Mouse (Mus musculus): ENCODE measurements around the gene Plek2. TPM values are rescaled to one million over a fixed set of nuclear protein-coding genes. Genes with fewer than 3 reads are reported as not detected.

The Plek2 gene
- total RNA-seq, 2 experiments from 2014 or later: 0.60 to 0.67 TPM

GRCm38 (mm10) chr12:78910684-78911461 is 4.1 kb upstream of the Plek2 start:
- DNase-seq: no peak

DNA sequence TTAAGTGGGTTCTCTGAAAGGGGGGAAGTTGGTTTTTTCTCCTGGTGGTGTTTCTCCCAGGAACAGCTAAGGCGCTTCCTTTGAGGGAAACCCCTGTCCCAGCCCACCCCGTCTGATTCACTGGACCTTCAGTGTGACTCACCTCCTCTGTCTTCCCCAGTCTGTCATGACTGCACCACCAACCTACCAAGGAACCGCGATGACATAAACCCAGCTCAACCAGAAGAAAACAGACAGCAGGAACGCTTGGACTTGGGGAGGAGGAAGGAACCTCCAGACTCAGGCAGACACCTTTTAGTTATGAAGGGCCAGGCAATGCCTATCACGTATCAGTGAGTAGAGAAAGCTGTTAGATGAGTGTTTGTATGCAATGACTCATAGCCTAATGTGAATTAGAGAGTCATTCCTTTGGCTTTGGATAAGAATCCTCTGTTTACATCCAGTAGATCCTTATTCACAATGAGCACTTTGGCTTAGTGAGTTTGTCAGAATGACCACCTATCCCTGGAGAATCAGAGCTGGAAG is 1.4 kb upstream of the Plek2 start:
- no peak for DNase-seq

- no peak for DNase-seq
Observed at GRCm38 (mm10) chr12:78904499-78904898, 2.3 kb downstream of the Plek2 start.

DNA sequence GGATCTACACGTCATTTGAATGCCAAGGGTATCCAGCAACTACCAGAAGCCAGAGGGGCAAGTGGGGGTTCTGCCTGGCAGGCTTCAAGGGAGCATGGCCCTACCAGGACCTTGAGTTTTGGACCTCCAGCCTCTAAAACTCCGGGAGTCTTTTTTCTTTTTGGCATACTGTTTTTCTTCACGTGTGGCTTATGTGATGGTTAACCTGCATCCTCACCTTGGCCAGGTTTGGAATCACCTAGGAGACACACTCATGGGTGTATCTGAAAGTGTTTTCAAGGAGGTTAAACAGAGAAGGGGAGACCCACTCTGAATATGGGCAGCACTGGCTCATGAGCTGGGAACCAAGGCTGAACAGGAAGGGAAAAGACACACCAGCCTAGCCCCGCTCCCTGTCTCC is 3.5 kb downstream of the Plek2 start:
- no peak for DNase-seq

- no peak for DNase-seq
Observed at GRCm38 (mm10) chr12:78901467-78901866, 5.3 kb downstream of the Plek2 start.

GRCm38 (mm10) chr12:78897861-78898260 is 8.9 kb downstream of the Plek2 start:
- DNase-seq: no peak

DNA sequence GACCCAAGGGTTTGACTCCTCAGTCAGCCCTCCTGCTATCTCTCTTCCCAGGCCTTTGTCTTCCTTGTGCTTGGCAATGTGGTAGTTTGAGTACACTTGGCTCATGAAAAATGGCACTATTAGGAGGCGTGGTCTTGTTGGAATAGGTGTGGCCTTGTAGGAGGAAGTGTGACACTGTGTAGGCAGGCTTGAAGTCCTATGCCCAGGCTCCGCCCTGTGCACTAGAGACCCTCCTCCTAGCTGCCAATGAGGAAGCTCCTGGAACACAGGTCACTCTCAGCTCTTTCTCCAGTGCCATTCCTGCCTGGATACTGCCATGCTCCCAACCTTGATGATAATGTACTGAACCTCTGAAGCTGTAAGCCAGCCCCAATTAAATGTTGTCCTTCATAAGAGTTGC is 15.6 kb downstream of the Plek2 start:
- DNase-seq: no peak

- no peak for DNase-seq
Observed at GRCm38 (mm10) chr12:78890062-78890461, 16.7 kb downstream of the Plek2 start.

- no peak for DNase-seq
Observed at GRCm38 (mm10) chr12:78874581-78874980, 32.2 kb downstream of the Plek2 start.

GRCm38 (mm10) chr12:78868115-78868514 is 38.6 kb downstream of the Plek2 start:
- no peak for DNase-seq

- no peak for DNase-seq
Observed at GRCm38 (mm10) chr12:78865434-78865833, 41.3 kb downstream of the Plek2 start.

- DNase-seq: no peak
Observed at GRCm38 (mm10) chr12:78862254-78862730, 44.5 kb downstream of the Plek2 start.

DNA sequence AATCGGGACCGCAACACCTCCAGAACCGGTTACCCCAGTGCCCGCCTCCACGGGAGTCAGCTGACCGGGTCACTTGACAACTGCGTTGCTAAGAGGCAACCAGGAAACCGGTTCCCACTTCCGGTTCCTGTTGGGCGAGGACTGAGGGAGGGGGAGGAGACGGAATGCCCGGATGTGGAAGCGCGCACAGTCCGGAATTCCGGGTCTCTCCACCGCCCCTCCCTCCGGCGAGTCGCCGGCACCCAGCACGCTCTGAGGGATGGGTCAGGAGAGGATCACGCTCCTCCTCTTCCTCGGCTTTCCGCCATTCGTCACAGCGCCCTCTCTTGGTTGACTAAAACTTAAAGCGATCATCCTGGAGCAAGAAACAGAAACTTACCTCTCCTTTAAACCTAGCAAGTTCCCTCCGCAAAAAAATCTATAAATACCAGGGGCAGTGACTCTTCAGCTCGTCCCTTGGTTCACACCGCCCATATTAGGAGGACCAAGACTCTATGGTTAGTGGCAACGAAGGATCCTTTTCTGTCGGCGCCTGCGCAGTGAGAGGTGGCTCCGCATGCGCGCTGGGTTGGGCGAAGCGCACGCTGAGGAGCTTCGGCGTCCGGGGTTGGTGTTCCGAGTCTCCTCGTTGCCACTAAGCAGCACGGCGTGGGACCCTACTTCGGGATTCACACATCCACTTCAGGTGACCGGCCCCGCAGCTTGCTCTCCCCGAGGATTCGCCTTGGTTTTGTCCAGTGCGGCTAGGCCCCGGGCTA is 45.1 kb downstream of the Plek2 start, which contains the start of the genes Atp6v1d and Eif2s1:
Atp6v1d (minus strand) TSS at position 143 of the 758 bp plus-strand sequence.
Eif2s1 (plus strand) TSS at position 324 of the 758 bp plus-strand sequence.
- DNase-seq: peak; percentile 98

DNA sequence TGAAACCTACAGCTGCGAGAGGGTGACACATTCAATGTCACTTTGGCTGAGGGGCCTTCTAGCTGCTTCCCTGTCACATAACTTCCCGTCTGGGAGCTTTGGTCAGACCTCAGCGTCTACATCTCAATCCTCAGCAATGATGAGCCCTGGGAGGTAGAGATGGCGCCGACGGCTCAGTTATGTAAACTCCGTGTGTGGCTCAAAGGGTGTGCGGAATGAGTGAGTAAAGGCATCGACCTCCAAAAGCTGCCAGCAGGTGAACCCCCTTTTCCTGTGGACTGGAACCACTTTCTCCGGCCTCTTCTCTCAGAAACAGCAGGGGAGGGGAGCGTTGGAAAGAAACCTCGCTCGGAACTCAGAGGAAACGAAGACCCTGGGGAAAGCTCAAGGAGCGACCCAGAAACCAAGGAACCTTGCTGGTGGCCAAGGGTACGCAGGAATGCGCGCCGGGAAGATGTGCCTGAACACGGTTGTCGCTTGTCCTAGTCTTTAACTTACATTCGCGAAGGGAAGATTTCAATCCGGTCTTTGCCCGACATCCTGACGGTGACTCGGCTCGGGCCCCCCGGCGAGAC is 45.8 kb downstream of the Plek2 start:
- DNase-seq: no peak

DNA sequence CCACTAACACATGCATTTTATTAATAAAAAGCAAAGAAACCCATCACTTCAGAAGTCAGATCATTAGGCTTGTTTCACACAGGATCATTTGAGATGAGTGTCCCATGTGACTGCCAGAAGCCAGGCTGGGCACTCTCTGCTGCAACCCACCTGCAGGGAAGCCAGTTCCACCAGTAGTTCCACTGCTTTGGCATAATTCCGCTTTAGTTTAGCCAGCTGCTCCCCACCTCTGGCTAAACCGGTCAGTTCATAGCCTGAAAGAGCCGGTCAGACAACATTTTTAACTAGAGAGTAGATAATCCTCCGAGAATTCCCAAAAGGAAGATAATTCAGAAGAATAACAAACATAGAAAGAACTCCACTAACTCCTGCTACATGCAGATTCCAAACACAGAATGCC is 58.5 kb downstream of the Plek2 start:
- DNase-seq: no peak

GRCm38 (mm10) chr12:78842429-78842828 is 64.3 kb downstream of the Plek2 start:
- no peak for DNase-seq

- no peak for DNase-seq
Observed at GRCm38 (mm10) chr12:78839906-78840305, 66.9 kb downstream of the Plek2 start.

Other genes with a start within 250 kb of the Plek2 start
- gene Fam71d, start 215.4 kb downstream of the Plek2 start, total RNA-seq (2021): under 1 TPM in 1 of 2 experiments, not detected in 1; 0.36 TPM
- 10 to 100 TPM; 16.5 to 22.0 TPM for gene Mpp5, start 158.1 kb downstream of the Plek2 start, total RNA-seq (2021)
- 10 to 100 TPM; 64.4 to 68.3 TPM for gene Atp6v1d, start 45.3 kb downstream of the Plek2 start, total RNA-seq (2021)
- 10 to 100 TPM; 76.4 to 80.4 TPM for gene Eif2s1, start 45.1 kb downstream of the Plek2 start, total RNA-seq (2021)
- 10 to 100 TPM; 12.9 to 13.4 TPM for gene Tmem229b, start 100.7 kb upstream of the Plek2 start, total RNA-seq (2021)
- gene Plekhh1, start 122.2 kb upstream of the Plek2 start, total RNA-seq (2021): 1 to 10 TPM; 1.5 to 2.0 TPM
- 1 to 10 TPM; 7.1 to 9.5 TPM for gene Pigh, start 182.7 kb upstream of the Plek2 start, total RNA-seq (2021)
- gene Arg2, start 223.8 kb upstream of the Plek2 start, total RNA-seq (2021): under 1 TPM; 0.48 TPM

Measured in adrenal gland, postnatal 10 days (tissue).